Mouse (Mus musculus): ENCODE results near the gene Exosc6. TPM values are rescaled to one million over a fixed set of nuclear protein-coding genes. Genes with fewer than 3 reads are reported as not detected.
"Not testable (repeated sequence)": the region's sequence is repeated elsewhere in the genome, so short reads cannot be mapped to it uniquely, and the experiment has no call there.

Exosc6 gene
- total RNA-seq, 2 experiments from 2014 or later: not detected

GRCm38 (mm10) chr8:111056691-111057293 lies 653 bp downstream of the Exosc6 start:
- DNase-seq: peak; percentile 41
- intact Hi-C loops (cut with DNase I; ENCODE audit: low total_unique reads): no loop called here

- DNase-seq: no peak
- intact Hi-C loops (cut with DNase I; ENCODE audit: low total_unique reads): no loop called here
Observed at GRCm38 (mm10) chr8:111058946-111059572, 2.9 kb downstream of the Exosc6 start.

- no peak for DNase-seq
- intact Hi-C loops (cut with DNase I; ENCODE audit: low total_unique reads): no loop called here
Observed at GRCm38 (mm10) chr8:111061688-111062071, 5.5 kb downstream of the Exosc6 start.

- peak; percentile 79 for DNase-seq
- intact Hi-C loops (cut with DNase I; ENCODE audit: low total_unique reads): no loop called here
Observed at GRCm38 (mm10) chr8:111062072-111062757, 6.1 kb downstream of the Exosc6 start.

GRCm38 (mm10) chr8:111062893-111063292 lies 6.8 kb downstream of the Exosc6 start:
- intact Hi-C loops (cut with DNase I; ENCODE audit: low total_unique reads): no loop called here
- no peak for DNase-seq

GRCm38 (mm10) chr8:111066308-111066707 lies 10.2 kb downstream of the Exosc6 start:
- intact Hi-C loops (cut with DNase I; ENCODE audit: low total_unique reads): no loop called here
- no peak for DNase-seq

GRCm38 (mm10) chr8:111067439-111067838 lies 11.3 kb downstream of the Exosc6 start:
- no peak for DNase-seq
- intact Hi-C loops (cut with DNase I; ENCODE audit: low total_unique reads): no loop called here

GRCm38 (mm10) chr8:111068660-111069059 lies 12.5 kb downstream of the Exosc6 start:
- DNase-seq: not testable (repeated sequence)

GRCm38 (mm10) chr8:111075926-111076325 lies 19.8 kb downstream of the Exosc6 start:
- DNase-seq: no peak
- intact Hi-C loops (cut with DNase I; ENCODE audit: low total_unique reads): no loop called here

More at GRCm38 (mm10) chr8:111068660-111069059, 12.5 kb downstream of the Exosc6 start:
- intact Hi-C loops (cut with DNase I; ENCODE audit: low total_unique reads): not testable (repeated sequence)

- intact Hi-C loops (cut with DNase I; ENCODE audit: low total_unique reads): no loop called here
- no peak for DNase-seq
Observed at GRCm38 (mm10) chr8:111079461-111079860, 23.3 kb downstream of the Exosc6 start.

- DNase-seq: no peak
Observed at GRCm38 (mm10) chr8:111079861-111080271, 23.7 kb downstream of the Exosc6 start.

GRCm38 (mm10) chr8:111081580-111082258 lies 25.6 kb downstream of the Exosc6 start:
- DNase-seq: no peak
- intact Hi-C loops (cut with DNase I; ENCODE audit: low total_unique reads): loop anchor here (10.0 kb wide), 1 partner anchor 327 kb away; no protein-coding TSS in a partner anchor

More at GRCm38 (mm10) chr8:111079861-111080271, 23.7 kb downstream of the Exosc6 start:
- intact Hi-C loops (cut with DNase I; ENCODE audit: low total_unique reads): loop anchor here (10.0 kb wide), 1 partner anchor 325 kb away; no protein-coding TSS in a partner anchor

GRCm38 (mm10) chr8:111083936-111084335 lies 27.8 kb downstream of the Exosc6 start:
- intact Hi-C loops (cut with DNase I; ENCODE audit: low total_unique reads): loop anchor here (10.0 kb wide), 1 partner anchor 329 kb away; no protein-coding TSS in a partner anchor

GRCm38 (mm10) chr8:111090126-111090525 lies 34.0 kb downstream of the Exosc6 start:
- intact Hi-C loops (cut with DNase I; ENCODE audit: low total_unique reads): no loop called here
- peak; percentile 80 for DNase-seq

More at GRCm38 (mm10) chr8:111083936-111084335, 27.8 kb downstream of the Exosc6 start:
- DNase-seq: not testable (repeated sequence)

GRCm38 (mm10) chr8:111091706-111092105 lies 35.6 kb downstream of the Exosc6 start:
- intact Hi-C loops (cut with DNase I; ENCODE audit: low total_unique reads): no loop called here

GRCm38 (mm10) chr8:111092326-111092725 lies 36.2 kb downstream of the Exosc6 start, which contains the start of gene Clec18a:
Gene Clec18a (minus strand): TSS chr8:111092426.
- DNase-seq; intact Hi-C loops (cut with DNase I; ENCODE audit: low total_unique reads): not testable (repeated sequence)

More at GRCm38 (mm10) chr8:111091706-111092105, 35.6 kb downstream of the Exosc6 start:
- no peak for DNase-seq

GRCm38 (mm10) chr8:111093865-111094718 lies 38.0 kb downstream of the Exosc6 start, which contains the start of gene Pdpr:
Gene Pdpr (plus strand): TSS chr8:111094630.
- DNase-seq: peak; percentile 94
- intact Hi-C loops (cut with DNase I; ENCODE audit: low total_unique reads): no loop called here

- DNase-seq: not testable (repeated sequence)
- intact Hi-C loops (cut with DNase I; ENCODE audit: low total_unique reads): loop anchor here (5.0 kb wide), 1 partner anchor 47 kb away; no protein-coding TSS in a partner anchor
Observed at GRCm38 (mm10) chr8:111094719-111095302, 38.7 kb downstream of the Exosc6 start.

Measured in gastrocnemius, postnatal 14 days (tissue).